Mouse (Mus musculus) adrenal gland, adult 8-10 months (tissue): ENCODE measurements around the gene Nlrp2. TPM values are rescaled to one million over a fixed set of nuclear protein-coding genes. Genes with fewer than 3 reads are reported as not detected.

Experiments used
- DNase-seq: peaks from one replicate; pipeline ENCODE4 v3.0.0; 2022
- total RNA-seq, 4 experiments: library from RNA; stranded (reverse); gene quantifications; 2 replicates each; pipeline ENCODE4 v1.2.4; 2022

Gene Nlrp2
- total RNA-seq = not detected

DNA sequence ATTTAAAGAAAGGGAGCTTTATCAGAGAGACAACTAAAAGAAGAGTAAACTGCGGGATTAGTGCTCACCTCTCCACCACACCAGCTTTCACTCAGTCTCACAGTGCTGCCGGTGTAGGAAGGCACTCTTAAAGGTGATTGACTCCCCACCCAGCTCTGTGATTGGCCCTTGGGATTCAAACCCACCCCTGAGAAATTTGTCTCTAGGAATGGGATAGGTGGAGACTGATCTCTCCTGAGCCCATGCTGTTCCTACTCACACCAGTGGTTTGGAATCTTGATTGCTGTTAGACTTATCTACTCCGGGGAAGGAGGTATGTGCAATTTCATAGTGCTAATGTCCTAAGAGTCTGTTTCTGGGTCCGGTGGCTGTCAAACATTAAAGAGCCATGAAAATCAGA, at the start of gene Nlrp2:
Gene Nlrp2, minus strand, starts transcription at position 101 of the 400 bp plus-strand sequence.
- DNase-seq = no peak

DNA sequence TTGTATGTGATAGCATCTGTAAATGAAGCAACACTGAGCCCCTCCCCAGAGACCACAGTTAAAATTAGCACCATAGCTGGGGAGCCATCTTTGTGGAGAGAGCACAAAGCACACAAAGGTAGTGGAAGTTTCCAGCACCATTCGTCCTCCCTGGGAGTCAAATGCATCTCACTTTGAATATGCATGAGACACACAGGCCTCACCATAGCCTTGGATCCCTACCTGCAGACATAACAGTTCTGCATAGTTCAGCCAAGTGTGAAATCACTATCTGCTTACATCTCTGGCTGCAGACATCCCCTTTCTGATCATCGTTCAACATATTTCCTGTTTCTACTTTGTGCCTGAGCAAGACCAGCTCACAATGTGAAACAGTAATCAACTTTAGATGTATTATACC, 15.9 kb upstream of the Nlrp2 start:
- DNase-seq = no peak

DNA sequence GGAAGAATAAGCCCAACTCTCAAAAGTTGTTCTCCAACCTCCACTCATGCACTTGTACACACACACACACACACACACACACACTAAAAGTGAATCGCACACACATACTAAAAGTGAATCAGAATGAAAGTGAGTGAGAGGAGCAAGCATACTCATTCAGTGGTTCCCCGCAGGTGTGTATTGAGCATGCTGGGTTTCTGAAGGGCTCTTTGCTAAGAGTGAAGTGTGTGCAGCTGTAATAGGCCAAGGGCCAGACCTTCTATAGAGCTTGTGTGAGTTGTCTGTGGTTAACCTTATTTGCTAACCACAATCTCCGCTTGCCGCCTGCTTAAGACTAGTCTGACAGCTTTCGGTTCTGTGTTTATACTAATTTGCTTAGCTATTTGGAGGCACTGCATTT, 12.8 kb upstream of the Nlrp2 start:
- no peak for DNase-seq

DNA sequence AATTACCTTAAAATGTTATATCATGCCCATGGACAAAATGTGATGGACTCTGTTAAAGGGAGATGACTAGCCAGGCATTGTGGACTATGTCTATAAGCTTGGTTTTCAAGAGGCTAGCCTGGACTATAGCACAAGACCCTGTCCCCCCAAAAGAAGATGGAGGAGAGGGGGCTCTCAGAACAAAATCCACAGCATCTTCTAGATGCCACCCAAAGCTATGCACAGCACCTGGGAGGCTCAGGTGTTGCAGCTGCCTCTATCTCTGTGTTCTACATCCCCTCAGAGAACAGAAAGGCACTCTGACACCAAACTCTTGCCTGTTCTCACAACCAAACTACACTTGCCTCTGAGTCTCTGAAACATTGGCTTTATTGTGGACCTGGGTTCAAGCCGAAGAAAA, 598 bp downstream of the Nlrp2 start, which contains the start of gene Gm5065:
Gene Gm5065, plus strand, starts transcription at position 301 of the 400 bp plus-strand sequence.
- DNase-seq = no peak

DNA sequence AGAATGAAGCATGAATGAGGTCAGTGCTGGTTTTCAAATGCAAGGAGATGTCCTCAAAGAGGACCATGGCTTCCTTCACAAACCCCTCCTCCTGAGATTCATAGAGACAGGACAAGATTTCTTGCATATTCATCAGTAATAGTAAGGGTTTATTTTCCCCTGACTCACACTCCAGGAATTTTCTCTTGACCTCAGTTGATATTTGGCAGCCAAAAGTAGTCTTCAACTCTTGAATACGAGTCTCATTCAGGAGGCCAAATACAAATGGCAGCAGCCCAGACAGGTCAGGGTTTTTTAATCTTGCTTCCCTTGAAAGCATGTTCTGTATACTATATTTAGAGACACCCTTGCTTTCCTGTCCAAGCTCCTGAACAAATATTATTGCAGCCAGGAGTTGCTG, 23.3 kb downstream of the Nlrp2 start:
- DNase-seq = no peak

DNA sequence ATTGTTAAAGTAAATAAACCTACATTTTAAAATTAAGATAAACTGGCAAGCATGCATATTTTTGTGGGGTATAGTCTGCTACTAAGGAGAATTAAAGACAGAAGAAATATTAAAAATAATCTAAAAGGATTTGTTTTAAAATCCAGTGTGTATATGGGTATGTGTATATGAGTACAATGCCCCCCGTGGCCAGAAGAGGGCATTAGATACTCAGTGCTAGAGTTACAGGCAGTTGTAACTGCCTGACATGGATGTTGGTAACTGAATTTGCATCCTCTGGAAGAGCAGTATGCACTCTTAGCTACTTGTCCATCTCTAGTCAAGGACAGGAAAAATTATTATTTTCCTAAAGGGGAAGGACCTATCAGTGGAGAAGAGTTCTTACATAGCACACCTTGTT, 62.6 kb downstream of the Nlrp2 start:
- DNase-seq = no peak

DNA sequence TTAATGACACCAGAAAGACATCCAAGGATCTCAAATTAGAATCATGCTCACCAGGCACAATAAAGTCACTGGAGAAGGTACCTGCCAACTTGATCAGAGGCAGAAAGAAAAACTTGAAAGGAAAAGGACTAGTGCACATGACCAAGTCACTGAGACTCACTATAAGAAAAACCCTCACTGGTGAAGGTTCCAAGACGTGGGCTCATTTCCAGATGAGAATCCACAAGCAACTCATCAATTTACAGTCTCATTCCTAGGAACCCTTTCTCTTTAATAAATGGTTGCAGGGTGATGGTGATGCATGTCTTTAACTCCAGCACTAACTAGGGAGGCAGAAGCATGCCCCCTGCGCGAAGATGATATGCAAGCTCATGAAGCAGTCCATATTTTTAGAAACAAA, 87.8 kb downstream of the Nlrp2 start:
- no peak for DNase-seq

Other genes starting within 250 kb of the Nlrp2 start
- gene Rfpl4, start 234.1 kb downstream of the Nlrp2 start, total RNA-seq = under 1 TPM in 3 of 4 experiments, not detected in 1; 0.31 to 0.54 (median 0.31) TPM
- gene Rasl2-9, start 225.1 kb downstream of the Nlrp2 start, total RNA-seq = 1 to 10 TPM in 2 of 4 experiments, under 1 TPM in 2; 0.32 to 2.0 (median 1.1) TPM
- gene Vmn1r55, start 201.4 kb downstream of the Nlrp2 start, total RNA-seq = not detected
- not detected for gene Vmn1r56, start 154.3 kb downstream of the Nlrp2 start, total RNA-seq
- not detected for gene Vmn1r57, start 132.5 kb downstream of the Nlrp2 start, total RNA-seq
- gene Gm5065, start 498 bp downstream of the Nlrp2 start, total RNA-seq = not detected
- gene Vmn1r58, start 62.4 kb upstream of the Nlrp2 start, total RNA-seq = not detected
- gene Vmn1r59, start 105.7 kb upstream of the Nlrp2 start, total RNA-seq = not detected
- gene Vmn2r28, start 142.9 kb upstream of the Nlrp2 start, total RNA-seq = not detected
- gene Vmn1r60, start 196.3 kb upstream of the Nlrp2 start, total RNA-seq = not detected